Mouse (Mus musculus) brain, embryonic 14.5 days (tissue): ENCODE data around the gene Csnk2a2.

Experiments used
- CTCF ChIP-seq: fragments of 200-500 bp; IDR thresholded peaks from 2 replicates; pipeline ENCODE4 v1.5.1; 2012; ENCODE audit warnings: inconsistent platforms, mild to moderate bottlenecking, moderate library complexity, borderline replicate concordance; ENCODE audit not compliant: insufficient read depth, insufficient read length; ENCODE audit errors: extremely low read depth
- POLR2A ChIP-seq: fragments of 200-500 bp; IDR thresholded peaks from 2 replicates; pipeline ENCODE4 v1.6.1; 2012; ENCODE audit warnings: mild to moderate bottlenecking, inconsistent platforms, borderline replicate concordance; ENCODE audit not compliant: poor library complexity, insufficient read depth, insufficient read length, severe bottlenecking; ENCODE audit errors: extremely low read depth

GRCm38 (mm10) chr8:95505606-95506005, 15.8 kb upstream of the Csnk2a2 start:
- no peak for TF ChIP-seq CTCF
- TF ChIP-seq POLR2A, result no peak
